Mouse (Mus musculus): ENCODE results near the gene Cnksr3. TPM values are rescaled to one million over a fixed set of nuclear protein-coding genes. Genes with fewer than 3 reads are reported as not detected.

Cnksr3 gene
- polyA plus RNA-seq, 1 experiment from 2014 or later = 1.4 TPM

- no peak overlapping the region for H3K27ac ChIP-seq (ENCODE audit: low read length)
- H3K4me1 ChIP-seq (ENCODE audit: control insufficient read depth, insufficient read depth, low read length) = no peaks in the 10 kb centered on the region
- WGBS = 94% methylated on average over 9 of the region's 9 CpGs
- ATAC-seq = no peak
- no peak overlapping the region for H3K9ac ChIP-seq (ENCODE audit: low read depth, low read length)
- H3K4me2 ChIP-seq (ENCODE audit: low read length) = no peak overlapping the region
- no peaks in the 10 kb centered on the region for H3K27me3 ChIP-seq (ENCODE audit: control insufficient read depth, insufficient read depth, low read depth, low read length)
- H3K4me3 ChIP-seq (ENCODE audit: low read depth, low read length) = no peak overlapping the region
- no peaks in the 10 kb centered on the region for H3K36me3 ChIP-seq (ENCODE audit: control insufficient read depth, insufficient read depth, low read length)
- no peaks in the 10 kb centered on the region for H3K9me3 ChIP-seq (replicated peaks; ENCODE audit: control insufficient read depth, low read length, poor library complexity, severe bottlenecking)
Measured at GRCm38 (mm10) chr10:7202576-7202975, 9.5 kb downstream of the Cnksr3 start.

GRCm38 (mm10) chr10:7200665-7201064 lies 11.4 kb downstream of the Cnksr3 start:
- Histone ChIP-seq H3K9ac (ENCODE audit: low read depth, low read length) (no peak overlapping the region), H3K4me3 (ENCODE audit: low read depth, low read length) (no peak overlapping the region), H3K36me3 (ENCODE audit: control insufficient read depth, insufficient read depth, low read length) (no peaks in the 10 kb centered on the region), H3K27ac (ENCODE audit: low read length) (no peak overlapping the region), H3K27me3 (ENCODE audit: control insufficient read depth, insufficient read depth, low read depth, low read length) (no peaks in the 10 kb centered on the region), H3K4me1 (ENCODE audit: control insufficient read depth, insufficient read depth, low read length) (no peaks in the 10 kb centered on the region), H3K4me2 (ENCODE audit: low read length) (no peak overlapping the region), H3K9me3 (replicated peaks; ENCODE audit: control insufficient read depth, low read length, poor library complexity, severe bottlenecking) (no peaks in the 10 kb centered on the region)
- 90% methylated on average over 7 of the region's 7 CpGs for WGBS
- ATAC-seq = no peak

- Histone ChIP-seq H3K9me3 (replicated peaks; ENCODE audit: control insufficient read depth, low read length, poor library complexity, severe bottlenecking) (no peaks in the 10 kb centered on the region), H3K9ac (ENCODE audit: low read depth, low read length) (no peak overlapping the region), H3K4me1 (ENCODE audit: control insufficient read depth, insufficient read depth, low read length) (no peaks in the 10 kb centered on the region), H3K27me3 (ENCODE audit: control insufficient read depth, insufficient read depth, low read depth, low read length) (no peaks in the 10 kb centered on the region), H3K27ac (ENCODE audit: low read length) (no peak overlapping the region), H3K36me3 (ENCODE audit: control insufficient read depth, insufficient read depth, low read length) (no peaks in the 10 kb centered on the region), H3K4me3 (ENCODE audit: low read depth, low read length) (no peak overlapping the region), H3K4me2 (ENCODE audit: low read length) (no peak overlapping the region)
- ATAC-seq = no peak
Measured at GRCm38 (mm10) chr10:7198201-7198600, 13.8 kb downstream of the Cnksr3 start.

- H3K36me3 ChIP-seq (ENCODE audit: control insufficient read depth, insufficient read depth, low read length) = no peaks in the 10 kb centered on the region
Measured at GRCm38 (mm10) chr10:7197733-7198132, 14.3 kb downstream of the Cnksr3 start.

GRCm38 (mm10) chr10:7196668-7197400 lies 15.2 kb downstream of the Cnksr3 start:
- ATAC-seq = no peak

More at GRCm38 (mm10) chr10:7197733-7198132, 14.3 kb downstream of the Cnksr3 start:
- WGBS = 86% methylated on average over 6 of the region's 6 CpGs
- H3K9me3 ChIP-seq (replicated peaks; ENCODE audit: control insufficient read depth, low read length, poor library complexity, severe bottlenecking) = no peaks in the 10 kb centered on the region
- H3K9ac ChIP-seq (ENCODE audit: low read depth, low read length) = no peak overlapping the region
- no peaks in the 10 kb centered on the region for H3K27me3 ChIP-seq (ENCODE audit: control insufficient read depth, insufficient read depth, low read depth, low read length)
- H3K4me1 ChIP-seq (ENCODE audit: control insufficient read depth, insufficient read depth, low read length) = no peaks in the 10 kb centered on the region
- H3K4me2 ChIP-seq (ENCODE audit: low read length) = no peak overlapping the region
- H3K4me3 ChIP-seq (ENCODE audit: low read depth, low read length) = no peak overlapping the region
- H3K27ac ChIP-seq (ENCODE audit: low read length) = no peak overlapping the region
- no peak for ATAC-seq

GRCm38 (mm10) chr10:7195927-7196326 lies 16.1 kb downstream of the Cnksr3 start:
- Histone ChIP-seq H3K9ac (ENCODE audit: low read depth, low read length) (no peak overlapping the region), H3K9me3 (replicated peaks; ENCODE audit: control insufficient read depth, low read length, poor library complexity, severe bottlenecking) (no peaks in the 10 kb centered on the region), H3K36me3 (ENCODE audit: control insufficient read depth, insufficient read depth, low read length) (no peaks in the 10 kb centered on the region), H3K4me2 (ENCODE audit: low read length) (no peak overlapping the region), H3K27me3 (ENCODE audit: control insufficient read depth, insufficient read depth, low read depth, low read length) (no peaks in the 10 kb centered on the region), H3K27ac (ENCODE audit: low read length) (no peak overlapping the region), H3K4me1 (ENCODE audit: control insufficient read depth, insufficient read depth, low read length) (no peaks in the 10 kb centered on the region), H3K4me3 (ENCODE audit: low read depth, low read length) (no peak overlapping the region)
- no peak for ATAC-seq
- 92% methylated on average over 6 of the region's 6 CpGs for WGBS

More at GRCm38 (mm10) chr10:7196668-7197400, 15.2 kb downstream of the Cnksr3 start:
- Histone ChIP-seq H3K9me3 (replicated peaks; ENCODE audit: control insufficient read depth, low read length, poor library complexity, severe bottlenecking) (no peaks in the 10 kb centered on the region), H3K4me3 (ENCODE audit: low read depth, low read length) (no peak overlapping the region), H3K36me3 (ENCODE audit: control insufficient read depth, insufficient read depth, low read length) (no peaks in the 10 kb centered on the region), H3K4me2 (ENCODE audit: low read length) (no peak overlapping the region), H3K27ac (ENCODE audit: low read length) (no peak overlapping the region), H3K9ac (ENCODE audit: low read depth, low read length) (no peak overlapping the region), H3K27me3 (ENCODE audit: control insufficient read depth, insufficient read depth, low read depth, low read length) (no peaks in the 10 kb centered on the region), H3K4me1 (ENCODE audit: control insufficient read depth, insufficient read depth, low read length) (no peaks in the 10 kb centered on the region)
- 70% methylated on average over 8 of the region's 8 CpGs for WGBS

- no peaks in the 10 kb centered on the region for H3K9me3 ChIP-seq (replicated peaks; ENCODE audit: control insufficient read depth, low read length, poor library complexity, severe bottlenecking)
- H3K4me2 ChIP-seq (ENCODE audit: low read length) = no peak overlapping the region
- no peaks in the 10 kb centered on the region for H3K27me3 ChIP-seq (ENCODE audit: control insufficient read depth, insufficient read depth, low read depth, low read length)
- no peaks in the 10 kb centered on the region for H3K36me3 ChIP-seq (ENCODE audit: control insufficient read depth, insufficient read depth, low read length)
- no peak overlapping the region for H3K27ac ChIP-seq (ENCODE audit: low read length)
- no peak for ATAC-seq
- no peaks in the 10 kb centered on the region for H3K4me1 ChIP-seq (ENCODE audit: control insufficient read depth, insufficient read depth, low read length)
- no peak overlapping the region for H3K4me3 ChIP-seq (ENCODE audit: low read depth, low read length)
- H3K9ac ChIP-seq (ENCODE audit: low read depth, low read length) = no peak overlapping the region
- WGBS = 92% methylated on average over 9 of the region's 9 CpGs
Measured at GRCm38 (mm10) chr10:7191721-7192413, 20.2 kb downstream of the Cnksr3 start.

GRCm38 (mm10) chr10:7189194-7189593 lies 22.8 kb downstream of the Cnksr3 start:
- H3K4me3 ChIP-seq (ENCODE audit: low read depth, low read length) = no peak overlapping the region
- H3K27ac ChIP-seq (ENCODE audit: low read length) = no peak overlapping the region
- H3K27me3 ChIP-seq (ENCODE audit: control insufficient read depth, insufficient read depth, low read depth, low read length) = no peaks in the 10 kb centered on the region
- no peaks in the 10 kb centered on the region for H3K4me1 ChIP-seq (ENCODE audit: control insufficient read depth, insufficient read depth, low read length)
- ATAC-seq = no peak
- 84% methylated on average over 6 of the region's 6 CpGs for WGBS
- no peaks in the 10 kb centered on the region for H3K9me3 ChIP-seq (replicated peaks; ENCODE audit: control insufficient read depth, low read length, poor library complexity, severe bottlenecking)
- no peaks in the 10 kb centered on the region for H3K36me3 ChIP-seq (ENCODE audit: control insufficient read depth, insufficient read depth, low read length)
- H3K4me2 ChIP-seq (ENCODE audit: low read length) = no peak overlapping the region
- no peak overlapping the region for H3K9ac ChIP-seq (ENCODE audit: low read depth, low read length)

- Histone ChIP-seq H3K4me2 (ENCODE audit: low read length) (no peak overlapping the region), H3K36me3 (ENCODE audit: control insufficient read depth, insufficient read depth, low read length) (no peaks in the 10 kb centered on the region), H3K4me1 (ENCODE audit: control insufficient read depth, insufficient read depth, low read length) (no peaks in the 10 kb centered on the region), H3K27ac (ENCODE audit: low read length) (no peak overlapping the region), H3K4me3 (ENCODE audit: low read depth, low read length) (no peak overlapping the region), H3K27me3 (ENCODE audit: control insufficient read depth, insufficient read depth, low read depth, low read length) (no peaks in the 10 kb centered on the region), H3K9ac (ENCODE audit: low read depth, low read length) (no peak overlapping the region), H3K9me3 (replicated peaks; ENCODE audit: control insufficient read depth, low read length, poor library complexity, severe bottlenecking) (no peaks in the 10 kb centered on the region)
- 73% methylated on average over 7 of the region's 7 CpGs for WGBS
- no peak for ATAC-seq
Measured at GRCm38 (mm10) chr10:7187881-7188280, 24.2 kb downstream of the Cnksr3 start.

All from midbrain, embryonic 16.5 days (tissue).